Mouse (Mus musculus): Measurements from ENCODE around the gene Gpalpp1. TPM values are rescaled to one million over a fixed set of nuclear protein-coding genes. Genes with fewer than 3 reads are reported as not detected.

Gene Gpalpp1
- total and polyA plus RNA-seq, 3 experiments, result 12.9 to 25.2 (median 20.2) TPM

DNA sequence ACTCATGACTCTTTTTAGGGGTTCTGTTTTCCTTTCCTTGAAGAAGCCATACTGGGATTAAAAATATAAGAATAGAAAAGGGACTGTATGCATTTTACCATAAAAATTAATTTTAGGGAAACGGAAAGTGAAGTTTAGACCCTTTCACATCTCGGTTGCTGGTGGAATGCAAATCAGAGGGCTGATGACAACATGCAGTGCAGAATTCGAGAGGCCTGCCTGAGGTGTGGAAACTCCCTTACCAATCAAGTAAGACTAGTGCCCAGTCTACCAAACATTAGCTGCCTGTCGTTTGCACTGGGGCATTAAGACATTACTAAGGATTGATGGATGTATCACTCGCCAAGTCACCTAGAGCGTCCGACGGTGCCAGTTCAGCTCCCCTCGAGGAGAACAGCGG, 37.7 kb upstream of the Gpalpp1 start (continued):
- no peak for TF ChIP-seq ZKSCAN1 (IDR thresholded peaks at IDR 0.05; ENCODE audit: borderline replicate concordance, low read depth, low read length)
- TF ChIP-seq USF2 (conservative IDR thresholded peaks at IDR 0.05; ENCODE audit: low read depth, low read length), result no peak
- no peak for TF ChIP-seq USF1 (IDR thresholded peaks at IDR 0.05; ENCODE audit: low read depth, low read length)
- TF ChIP-seq TBP (conservative IDR thresholded peaks at IDR 0.05; ENCODE audit: low read depth, low read length), result no peak
- no peak for TF ChIP-seq POLR2AphosphoS2 (IDR thresholded peaks at IDR 0.05; ENCODE audit: low read depth, low read length)
- no peak for TF ChIP-seq CTCF (conservative IDR thresholded peaks at IDR 0.05 in 1 of 2, IDR thresholded peaks at IDR 0.05 in 1 of 2; ENCODE audit: low read depth in 2 of 2, low read length in 2 of 2)

GRCm38 (mm10) chr14:76147061-76147460, 36.5 kb upstream of the Gpalpp1 start:
- Histone ChIP-seq H3K4me2 (ENCODE audit: insufficient read depth, low read depth, poor library complexity, severe bottlenecking) (no peak overlapping the region), H3K4me3 (replicated peaks in 1 of 3; ENCODE audit: low read depth in 2 of 3, low read length in 2 of 3, poor library complexity in 1 of 3) (no peak overlapping the region), H3K27ac (ENCODE audit: insufficient read depth, low read depth) (no peak overlapping the region), H3K79me2 (replicated peaks; ENCODE audit: control insufficient read depth, extremely low read depth, insufficient read depth, poor library complexity, severe bottlenecking) (no peaks in the 10 kb centered on the region), H3K9ac (ENCODE audit: insufficient read depth, low read depth) (no peak overlapping the region), H3K4me1 (ENCODE audit: control insufficient read depth in 1 of 2, insufficient read depth in 2 of 2) (peaks cover 16 to 56% of the 10 kb centered on the region in 2 experiments), H3K9me3 (replicated peaks; ENCODE audit: low read length) (no peaks in the 10 kb centered on the region), H3K27me3 (replicated peaks) (no peaks in the 10 kb centered on the region), H3K36me3 (replicated peaks in 1 of 2; ENCODE audit: control insufficient read depth in 1 of 2, insufficient read depth in 1 of 2, low read length in 1 of 2) (peaks cover 0 to 2% of the 10 kb centered on the region in 2 experiments)
- dilution Hi-C loops (cut with MboI; ENCODE audit: extremely low pct_ligation_motif_present, extremely low pct_unique_long_range_greater_than_20kb, low sequenced_read_pairs) (no loop called here), in situ Hi-C loops (cut with MboI; ENCODE audit: low pct_ligation_motif_present, low pct_unique_long_range_greater_than_20kb, low sequenced_read_pairs) (no loop called here)
- no peak for TF ChIP-seq CHD1 (IDR thresholded peaks at IDR 0.05; ENCODE audit: low read depth, low read length)
- TF ChIP-seq EP300 (IDR thresholded peaks at IDR 0.05; ENCODE audit: low read length), result no peak
- no peak for TF ChIP-seq SIN3A (IDR thresholded peaks at IDR 0.05; ENCODE audit: low read length)
- TF ChIP-seq E2F4 (IDR thresholded peaks at IDR 0.05; ENCODE audit: insufficient replicate concordance, low read depth, low read length), result no peak
- no peak for TF ChIP-seq MEF2A (IDR thresholded peaks at IDR 0.05; ENCODE audit: borderline replicate concordance, low read depth, low read length)
- TF ChIP-seq ZKSCAN1 (IDR thresholded peaks at IDR 0.05; ENCODE audit: borderline replicate concordance, low read depth, low read length), result no peak
- TF ChIP-seq JUND (conservative IDR thresholded peaks at IDR 0.05; ENCODE audit: low read depth, low read length), result no peak
- no peak for TF ChIP-seq ZC3H11A (IDR thresholded peaks at IDR 0.05; ENCODE audit: low read depth, low read length)
- no peak for TF ChIP-seq GABPA (IDR thresholded peaks at IDR 0.05; ENCODE audit: insufficient replicate concordance, low read depth, low read length)
- TF ChIP-seq MAFK (IDR thresholded peaks at IDR 0.05; ENCODE audit: insufficient replicate concordance, low read length), result no peak
- TF ChIP-seq RAD21 (IDR thresholded peaks at IDR 0.05; ENCODE audit: low read depth, low read length), result no peak
- TF ChIP-seq POLR2AphosphoS2 (IDR thresholded peaks at IDR 0.05; ENCODE audit: low read depth, low read length), result no peak
- TF ChIP-seq TCF12 (IDR thresholded peaks at IDR 0.05; ENCODE audit: low read depth, low read length), result no peak
- TF ChIP-seq MXI1 (IDR thresholded peaks at IDR 0.05; ENCODE audit: low read depth, low read length), result no peak
- no peak for TF ChIP-seq PAX5 (IDR thresholded peaks at IDR 0.05; ENCODE audit: low read length)
- no peak for TF ChIP-seq JUN (IDR thresholded peaks at IDR 0.05; ENCODE audit: insufficient read depth, low read depth, low read length)
- no peak for TF ChIP-seq IRF4 (IDR thresholded peaks at IDR 0.05; ENCODE audit: low read depth, low read length)
- no peak for TF ChIP-seq ELF1 (IDR thresholded peaks at IDR 0.05; ENCODE audit: low read depth, low read length)
- TF ChIP-seq CHD2 (IDR thresholded peaks at IDR 0.05; ENCODE audit: low read length), result no peak
- no peak for TF ChIP-seq KAT2A (IDR thresholded peaks at IDR 0.05; ENCODE audit: insufficient replicate concordance, low read length)
- DNase-seq (ENCODE audit: extremely low read depth), result no peak
